Mouse (Mus musculus): ENCODE measurements around the gene Bahd1.

Bahd1 gene

DNA sequence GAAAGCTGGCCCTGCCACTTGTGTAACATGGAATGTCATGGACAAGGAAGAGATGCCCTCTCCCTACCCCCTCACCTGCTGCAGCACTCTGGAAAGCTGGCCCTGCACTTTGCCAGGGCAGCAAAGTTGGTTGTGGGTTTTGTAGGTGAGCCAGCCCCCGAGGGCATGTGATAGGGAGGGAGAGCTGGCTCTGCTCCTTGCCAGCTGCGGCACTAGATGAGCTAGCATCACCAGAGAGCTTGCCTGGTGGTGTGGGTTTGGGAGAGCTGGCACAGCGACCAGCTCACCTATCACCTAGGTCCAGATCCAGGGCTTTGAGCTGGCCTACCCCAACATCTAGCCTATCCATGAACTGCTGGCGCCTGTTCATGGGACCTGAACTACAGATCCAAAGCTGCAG lies 48.6 kb downstream of the Bahd1 start:
- no peak for DNase-seq

DNA sequence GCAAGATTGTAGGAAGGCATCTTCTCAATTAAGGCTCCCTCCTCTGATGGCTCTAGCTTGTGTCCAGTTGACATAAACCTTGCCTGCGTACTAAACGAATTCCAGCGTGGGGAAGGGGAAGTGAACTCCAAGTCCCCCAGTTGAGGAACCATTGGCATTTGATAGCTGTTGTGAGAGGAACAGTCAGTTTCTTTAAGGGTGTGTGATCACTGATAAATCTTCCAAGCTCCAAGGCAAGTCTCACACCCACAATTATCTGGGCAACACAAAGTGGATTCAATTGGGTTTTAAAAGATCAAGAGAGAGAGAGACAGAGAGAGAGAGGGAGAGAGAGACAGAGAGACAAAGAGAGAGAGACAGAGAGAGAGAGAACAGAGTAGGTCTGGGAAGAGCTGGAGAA lies 49.5 kb downstream of the Bahd1 start:
- DNase-seq: no peak

DNA sequence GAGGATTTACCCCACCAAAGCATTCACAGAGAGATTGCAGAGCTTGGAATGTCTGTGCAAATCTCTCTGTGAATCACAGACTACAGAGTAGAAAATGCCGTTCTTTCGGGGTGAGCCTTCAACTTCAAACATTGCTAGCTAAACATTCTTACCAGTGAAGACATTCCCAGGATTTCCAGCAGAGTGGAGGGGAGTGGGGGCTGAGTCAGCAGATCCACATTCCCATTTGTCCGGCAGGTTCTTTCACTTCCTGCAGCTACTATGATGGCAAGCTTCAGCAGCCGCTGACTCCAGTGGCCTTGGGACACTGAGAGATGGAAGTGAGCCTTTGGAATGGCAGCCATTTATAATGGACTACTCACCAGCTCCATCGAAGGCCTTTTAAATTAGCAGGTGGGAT lies 56.3 kb downstream of the Bahd1 start:
- DNase-seq: no peak

DNA sequence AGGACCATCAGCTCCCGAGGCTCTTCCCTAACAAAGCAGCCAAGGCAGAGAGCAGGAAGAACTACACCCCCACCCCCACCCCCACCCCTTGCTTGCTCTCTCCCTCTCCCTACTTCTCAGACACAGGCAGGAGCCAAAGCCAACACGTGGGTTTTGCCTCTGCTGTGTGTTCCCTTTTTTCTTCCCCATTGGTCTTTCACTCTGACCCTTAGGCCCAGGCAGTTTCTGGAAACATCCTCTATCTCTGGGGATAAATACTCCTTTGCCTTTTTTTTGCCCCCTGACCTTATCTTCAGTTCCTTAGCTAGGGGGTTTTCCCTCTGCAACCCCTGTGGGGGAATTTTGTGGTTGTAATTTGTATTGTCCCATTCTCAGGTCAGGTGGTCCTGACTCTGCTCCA lies 59.5 kb downstream of the Bahd1 start:
- no peak for DNase-seq

DNA sequence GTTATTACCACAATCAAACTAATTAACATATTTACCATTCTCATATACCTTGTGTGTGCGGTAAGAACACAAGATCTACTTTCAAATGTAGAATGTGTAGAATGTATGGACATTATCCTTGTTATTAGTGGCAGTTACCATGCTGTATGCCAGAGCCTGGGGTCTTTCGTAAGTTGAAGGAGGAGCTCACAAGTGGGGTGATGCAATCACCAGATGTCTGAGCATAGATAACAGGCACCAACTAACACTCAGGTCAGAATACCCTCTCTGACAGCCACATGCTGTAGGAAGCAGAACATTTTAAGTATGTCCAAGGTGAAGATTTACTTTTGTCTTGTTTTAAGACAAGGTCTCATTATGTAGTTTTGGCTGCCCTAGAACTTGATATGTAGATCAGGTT lies 60.2 kb downstream of the Bahd1 start:
- DNase-seq: no peak

DNA sequence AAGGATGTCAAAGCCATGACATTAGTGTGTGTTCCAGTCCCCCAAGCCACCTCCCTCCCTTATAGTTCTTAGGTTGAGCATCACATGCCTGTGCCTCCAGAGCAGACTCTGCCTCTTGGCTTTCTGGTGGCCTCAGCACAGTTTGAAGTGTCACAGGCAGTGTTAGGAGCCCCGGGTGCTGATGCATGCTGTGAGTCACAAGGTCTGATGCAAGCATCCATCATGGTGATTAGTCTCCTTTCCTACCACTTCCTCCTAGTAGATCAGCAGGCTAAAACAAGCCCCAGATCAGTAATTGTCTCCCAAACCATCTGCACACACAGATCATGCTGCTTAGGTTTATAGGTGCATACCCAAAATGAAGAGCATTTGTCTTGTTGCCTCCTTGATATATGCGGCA lies 61.4 kb downstream of the Bahd1 start:
- no peak for DNase-seq

DNA sequence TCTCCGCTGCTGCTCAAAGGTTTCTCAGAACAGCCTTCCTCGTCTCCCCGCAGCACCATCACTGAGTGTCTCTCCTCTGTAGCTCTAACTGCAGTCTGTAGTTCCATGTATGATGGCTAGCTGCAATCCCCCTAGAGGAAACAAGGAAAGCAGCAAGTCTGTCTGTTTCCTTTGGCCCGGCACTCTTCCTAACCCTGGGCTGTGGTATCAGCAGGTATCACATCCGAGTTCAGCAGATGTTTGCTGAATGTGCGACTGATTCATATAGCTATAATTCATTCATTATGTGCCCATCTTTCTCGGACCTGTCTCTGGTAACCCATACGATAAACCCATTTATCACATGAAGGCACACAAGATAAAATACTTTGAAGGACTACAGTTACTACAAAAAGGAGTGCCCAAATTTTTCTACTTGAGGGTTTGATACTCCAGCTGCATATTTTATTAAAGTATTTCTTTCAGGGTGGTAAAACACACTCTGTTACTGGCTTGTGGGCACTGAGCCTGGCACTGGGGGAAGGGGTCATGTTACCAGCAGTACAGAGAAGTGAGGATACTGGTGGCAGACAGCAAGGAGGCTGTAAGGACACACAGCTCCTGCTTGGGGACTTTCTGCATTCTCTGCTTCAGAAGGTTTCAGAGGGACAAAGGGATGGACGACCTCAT lies 63.0 kb downstream of the Bahd1 start:
- DNase-seq: no peak

DNA sequence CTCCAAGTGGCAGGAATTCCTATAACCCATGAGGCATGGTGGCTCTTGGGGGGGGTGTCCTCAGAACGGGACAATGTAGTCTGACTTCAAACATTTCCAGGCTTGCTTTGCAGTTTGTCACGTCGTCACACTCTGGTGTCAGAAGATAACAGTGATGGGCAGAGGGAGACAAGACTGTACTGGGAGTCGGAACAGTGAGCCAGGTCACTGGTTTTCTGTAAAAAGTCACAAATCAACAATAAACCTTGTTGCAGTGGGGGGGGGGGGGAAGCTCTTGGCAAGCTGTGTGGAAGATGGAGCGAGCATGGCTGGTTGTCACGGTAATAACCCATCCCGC lies 63.5 kb downstream of the Bahd1 start:
- no peak for DNase-seq

DNA sequence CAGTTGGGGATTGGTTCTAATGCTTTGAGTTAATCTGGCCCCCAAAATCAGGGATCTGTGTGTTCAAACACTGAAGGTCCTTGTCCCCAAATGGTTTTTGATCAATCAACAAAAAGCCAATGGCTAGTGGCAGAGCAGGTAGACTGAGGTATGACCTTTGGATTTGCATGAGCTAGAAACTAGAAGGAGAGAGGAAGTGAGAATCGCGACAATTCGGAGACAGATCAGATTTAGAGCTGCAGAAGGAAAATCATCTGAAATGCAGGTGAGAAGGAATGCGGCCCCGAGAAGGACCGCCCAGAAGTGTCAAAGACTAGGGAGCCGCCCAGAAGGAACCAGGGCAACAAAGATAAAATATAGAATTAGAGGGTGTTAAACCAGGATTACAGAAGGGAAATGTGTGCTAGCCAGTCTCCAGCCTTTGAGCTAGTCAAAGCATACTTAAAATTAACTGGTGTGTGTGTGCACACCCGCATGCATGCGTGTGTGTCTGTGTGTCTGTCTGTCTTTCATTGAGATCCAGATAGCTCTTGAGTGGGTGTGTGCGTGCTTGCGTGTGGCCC lies 69.5 kb downstream of the Bahd1 start:
- no peak for DNase-seq

DNA sequence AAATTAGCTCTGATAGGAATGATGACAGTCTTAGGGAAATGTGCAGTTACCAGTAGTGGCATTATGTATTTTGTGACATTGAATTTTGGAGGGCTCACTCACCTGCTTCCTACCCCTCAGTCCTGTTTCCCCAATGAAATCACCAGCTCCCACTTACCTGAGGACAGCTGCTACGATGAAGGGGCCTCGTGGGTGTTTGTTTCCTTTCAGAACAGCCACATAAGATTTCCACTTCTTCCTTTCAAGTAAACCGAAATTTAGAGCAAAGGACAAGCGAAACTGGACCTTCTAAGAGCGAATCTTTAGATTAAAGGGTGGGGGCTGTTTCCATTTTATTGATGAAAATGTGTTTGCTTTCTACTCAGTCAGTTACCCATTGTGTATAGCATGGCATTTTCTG lies 71.9 kb downstream of the Bahd1 start:
- no peak for DNase-seq

DNA sequence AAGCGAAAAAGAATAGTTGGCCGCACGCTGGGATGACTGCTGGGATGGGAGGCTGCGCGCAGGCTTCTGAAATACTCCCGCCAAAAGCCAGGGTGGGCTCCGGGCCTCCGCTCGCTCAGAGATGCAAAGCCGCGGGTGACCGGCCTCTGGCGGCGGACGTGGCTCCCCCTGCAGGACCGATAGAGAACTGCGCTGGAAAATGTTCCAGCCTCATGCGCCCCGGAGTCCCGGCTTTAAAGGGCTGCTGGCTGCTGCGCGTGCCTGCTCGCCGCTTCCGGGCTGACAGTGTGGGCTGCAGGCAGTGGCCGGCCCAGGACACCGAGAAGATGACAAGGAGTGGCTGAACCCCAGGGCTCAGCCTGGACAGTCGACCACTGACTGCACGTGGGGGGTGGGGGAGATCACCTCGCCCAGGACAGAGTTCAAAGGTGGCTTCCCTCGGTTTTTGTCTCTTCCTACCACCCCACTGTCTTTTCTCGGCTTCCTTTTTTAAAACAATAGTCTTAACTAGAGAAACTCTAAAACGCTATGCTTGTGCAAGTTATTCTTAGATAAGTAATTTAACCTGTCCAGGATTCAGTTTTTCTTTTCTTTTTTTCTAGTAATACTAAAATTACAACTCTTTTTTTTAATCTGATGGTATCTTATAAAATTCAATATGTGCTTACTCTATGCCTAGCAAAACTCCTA lies 72.7 kb downstream of the Bahd1 start:
- peak; percentile 84 to 92 for DNase-seq

Data from cerebellum, adult 18-20 months (tissue).